Mouse (Mus musculus) forebrain, embryonic 16.5 days (tissue): ENCODE measurements around the gene Eif2b5. TPM values are rescaled to one million over a fixed set of nuclear protein-coding genes. Genes with fewer than 3 reads are reported as not detected.

Source experiments
- ATAC-seq: fragments of 200-750 bp; cut with Nextera tagmentation; 2 replicates; pipeline ENCODE4 v1.8.0; 2017; ENCODE audit warnings: mild to moderate bottlenecking, moderate library complexity
- H3K27ac ChIP-seq: fragments of 300-500 bp; sonication (generic); 2 replicates; pipeline ENCODE4 v1.5.1; 2014; ENCODE audit warnings: low read length, control low read depth
- H3K27me3 ChIP-seq: fragments of 300-500 bp; sonication (generic); replicated peaks from 2 replicates; pipeline ENCODE4 v1.6.1; 2014; ENCODE audit warnings: low read length; ENCODE audit not compliant: control insufficient read depth, insufficient read depth
- H3K36me3 ChIP-seq: fragments of 300-500 bp; sonication (generic); 2 replicates; pipeline ENCODE4 v1.6.1; 2014; ENCODE audit not compliant: control insufficient read depth, insufficient read depth
- H3K4me1 ChIP-seq: fragments of 300-500 bp; sonication (generic); replicated peaks from 2 replicates; pipeline ENCODE4 v1.6.1; 2014; ENCODE audit warnings: low read length; ENCODE audit not compliant: control insufficient read depth, insufficient read depth
- H3K4me2 ChIP-seq: fragments of 300-500 bp; sonication (generic); 2 replicates; pipeline ENCODE4 v1.6.1; 2014; ENCODE audit warnings: mild to moderate bottlenecking, low read length, control low read depth
- H3K4me3 ChIP-seq: fragments of 300-500 bp; sonication (generic); replicated peaks from 2 replicates; pipeline ENCODE4 v1.5.1; 2014; ENCODE audit warnings: mild to moderate bottlenecking, low read length, control low read depth
- H3K9ac ChIP-seq: fragments of 300-500 bp; sonication (generic); replicated peaks from 2 replicates; pipeline ENCODE4 v1.6.1; 2014; ENCODE audit warnings: low read depth, low read length, control low read depth
- H3K9me3 ChIP-seq: fragments of 300-500 bp; sonication (generic); 2 replicates; pipeline ENCODE4 v1.6.1; 2016; ENCODE audit warnings: low read length; ENCODE audit not compliant: control insufficient read depth
- WGBS: fragments of 180-500 bp; shearing (Covaris S2); extraction: QIAGEN DNeasy Blood & Tissue Kit; methylation state at CpG from one replicate; pipeline ENCODE4 v1.1.7; 2014; 5-methylcytosine and 5-hydroxymethylcytosine counted together
- polyA plus RNA-seq: library from polyadenylated mRNA; unstranded; fragments of >200 nt; fragmentation: Nextera tagmentation; extraction: Ambion mirVana; gene quantifications from 2 replicates; pipeline ENCODE4 v1.2.1, GENCODE M21; 2015

The Eif2b5 gene
- polyA plus RNA-seq, 1 experiment from 2014 or later, result 107 TPM

GRCm38 (mm10) chr16:20539649-20540048 is 41.0 kb downstream of the Eif2b5 start:
- H3K4me2 ChIP-seq, result no peak overlapping the region
- H3K27me3 ChIP-seq, result no peaks in the 10 kb centered on the region
- no peak overlapping the region for H3K4me3 ChIP-seq
- H3K4me1 ChIP-seq, result peaks cover 26% of the 10 kb centered on the region
- H3K36me3 ChIP-seq, result peaks cover 36% of the 10 kb centered on the region
- no peaks in the 10 kb centered on the region for H3K9me3 ChIP-seq
- no peak overlapping the region for H3K9ac ChIP-seq
- 76% methylated on average over 3 of the region's 3 CpGs for WGBS
- no peak for ATAC-seq
- no peak overlapping the region for H3K27ac ChIP-seq

GRCm38 (mm10) chr16:20540438-20540837 is 41.8 kb downstream of the Eif2b5 start:
- Histone ChIP-seq H3K4me1 (peaks cover 26% of the 10 kb centered on the region), H3K27ac (no peak overlapping the region), H3K27me3 (no peaks in the 10 kb centered on the region), H3K4me2 (no peak overlapping the region), H3K36me3 (peaks cover 37% of the 10 kb centered on the region), H3K4me3 (no peak overlapping the region), H3K9ac (no peak overlapping the region), H3K9me3 (no peaks in the 10 kb centered on the region)
- WGBS, result 88% methylated on average over 4 of the region's 4 CpGs
- no peak for ATAC-seq

- H3K4me3 ChIP-seq, result no peak overlapping the region
- peaks cover 29% of the 10 kb centered on the region for H3K36me3 ChIP-seq
- H3K27ac ChIP-seq, result no peak overlapping the region
- no peaks in the 10 kb centered on the region for H3K27me3 ChIP-seq
- H3K9ac ChIP-seq, result no peak overlapping the region
- ATAC-seq, result no peak
- no peak overlapping the region for H3K4me2 ChIP-seq
- no peaks in the 10 kb centered on the region for H3K9me3 ChIP-seq
- H3K4me1 ChIP-seq, result peaks cover 14% of the 10 kb centered on the region
- 92% methylated on average over 10 of the region's 10 CpGs for WGBS
Observed at GRCm38 (mm10) chr16:20545696-20546095, 47.1 kb downstream of the Eif2b5 start.

GRCm38 (mm10) chr16:20547423-20547822 is 48.8 kb downstream of the Eif2b5 start:
- no peaks in the 10 kb centered on the region for H3K27me3 ChIP-seq
- H3K9me3 ChIP-seq, result no peaks in the 10 kb centered on the region
- peaks cover 32% of the 10 kb centered on the region for H3K36me3 ChIP-seq
- no peak overlapping the region for H3K4me3 ChIP-seq
- H3K27ac ChIP-seq, result no peak overlapping the region
- no peak for ATAC-seq
- 61% methylated on average over 5 of the region's 5 CpGs for WGBS
- no peak overlapping the region; the same call in 1 of the 2 replicates for H3K4me2 ChIP-seq
- H3K9ac ChIP-seq, result no peak overlapping the region
- peaks cover 14% of the 10 kb centered on the region for H3K4me1 ChIP-seq

- ATAC-seq, result peak; percentile 99
Observed at GRCm38 (mm10) chr16:20548096-20548948, 49.7 kb downstream of the Eif2b5 start, which contains the start of gene Abcf3. Gene Abcf3 (plus strand): TSS chr16:20548577.

GRCm38 (mm10) chr16:20549161-20549560 is 50.5 kb downstream of the Eif2b5 start:
- peaks cover 29% of the 10 kb centered on the region for H3K36me3 ChIP-seq
- H3K9ac ChIP-seq, result peak overlapping the region; percentile 82
- no peaks in the 10 kb centered on the region for H3K27me3 ChIP-seq
- peak overlapping the region; percentile 90 for H3K4me2 ChIP-seq
- peak overlapping the region; percentile 77 for H3K4me3 ChIP-seq
- H3K9me3 ChIP-seq, result no peaks in the 10 kb centered on the region
- no peak overlapping the region for H3K27ac ChIP-seq
- peaks cover 14% of the 10 kb centered on the region for H3K4me1 ChIP-seq
- ATAC-seq, result no peak
- WGBS, result 53% methylated on average over 9 of the region's 9 CpGs

More at GRCm38 (mm10) chr16:20548096-20548948, 49.7 kb downstream of the Eif2b5 start, which contains the start of gene Abcf3:
- peaks cover 34% of the 10 kb centered on the region for H3K36me3 ChIP-seq
- H3K4me1 ChIP-seq, result peaks cover 14% of the 10 kb centered on the region
- under 1% methylated on average over 56 of the region's 56 CpGs for WGBS
- peak within 1 kb of the TSS; percentile 82 for H3K9ac ChIP-seq
- H3K4me3 ChIP-seq, result peak within 1 kb of the TSS; percentile 77
- no peaks in the 10 kb centered on the region for H3K9me3 ChIP-seq
- H3K27ac ChIP-seq, result peak within 1 kb of the TSS; percentile 60
- peak within 1 kb of the TSS; percentile 90 for H3K4me2 ChIP-seq
- no peaks in the 10 kb centered on the region for H3K27me3 ChIP-seq

GRCm38 (mm10) chr16:20551691-20552090 is 53.1 kb downstream of the Eif2b5 start:
- no peak overlapping the region for H3K27ac ChIP-seq
- H3K4me1 ChIP-seq, result peaks cover 14% of the 10 kb centered on the region
- ATAC-seq, result no peak
- H3K27me3 ChIP-seq, result no peaks in the 10 kb centered on the region
- no peaks in the 10 kb centered on the region for H3K9me3 ChIP-seq
- H3K9ac ChIP-seq, result no peak overlapping the region
- no peak overlapping the region for H3K4me2 ChIP-seq
- 92% methylated on average over 5 of the region's 5 CpGs for WGBS
- H3K4me3 ChIP-seq, result no peak overlapping the region
- H3K36me3 ChIP-seq, result peaks cover 29% of the 10 kb centered on the region

GRCm38 (mm10) chr16:20552594-20552993 is 54.0 kb downstream of the Eif2b5 start:
- Histone ChIP-seq H3K36me3 (peaks cover 31% of the 10 kb centered on the region), H3K4me1 (peaks cover 14% of the 10 kb centered on the region), H3K9ac (no peak overlapping the region), H3K4me2 (no peak overlapping the region), H3K27ac (no peak overlapping the region), H3K9me3 (no peaks in the 10 kb centered on the region), H3K4me3 (no peak overlapping the region), H3K27me3 (no peaks in the 10 kb centered on the region)
- 97% methylated on average over 1 of the region's 1 CpGs for WGBS
- ATAC-seq, result no peak

GRCm38 (mm10) chr16:20555000-20555399 is 56.4 kb downstream of the Eif2b5 start:
- Histone ChIP-seq H3K9ac (no peak overlapping the region), H3K4me3 (no peak overlapping the region), H3K4me2 (no peak overlapping the region), H3K9me3 (no peaks in the 10 kb centered on the region), H3K36me3 (peaks cover 45% of the 10 kb centered on the region), H3K27me3 (no peaks in the 10 kb centered on the region), H3K4me1 (no peaks in the 10 kb centered on the region), H3K27ac (no peak overlapping the region)
- ATAC-seq, result no peak
- WGBS, result 91% methylated on average over 6 of the region's 6 CpGs
